Mouse (Mus musculus): ENCODE results near the gene Aarsd1. TPM values are rescaled to one million over a fixed set of nuclear protein-coding genes. Genes with fewer than 3 reads are reported as not detected.

Gene Aarsd1
- polyA plus RNA-seq, 1 experiment from 2014 or later: 45.4 TPM

DNA sequence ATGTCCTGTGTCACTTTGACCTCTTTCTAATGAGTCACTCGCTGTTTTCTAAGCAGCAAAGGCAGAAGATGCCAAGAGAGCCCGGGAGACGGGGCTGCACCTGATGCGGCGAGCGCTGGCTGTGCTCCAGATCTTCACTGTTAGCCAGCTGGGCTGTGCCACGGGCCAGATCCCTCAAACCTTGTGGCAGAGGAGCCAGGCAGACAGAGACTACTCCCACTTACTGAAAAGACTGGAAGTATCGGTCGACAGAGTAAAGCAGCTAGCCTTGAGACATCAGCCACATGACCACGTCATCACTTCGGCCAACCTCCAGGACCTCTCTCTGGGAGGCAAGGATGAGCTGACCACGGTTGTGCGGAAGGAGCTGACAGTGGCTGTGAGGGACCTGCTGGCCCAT, 16.0 kb upstream of the Aarsd1 start:
- no peak overlapping the region for H3K4me2 ChIP-seq (ENCODE audit: low read length)
- H3K4me1 ChIP-seq (ENCODE audit: control insufficient read depth in 2 of 2, insufficient read depth in 2 of 2, low read length in 2 of 2): no peaks in the 10 kb centered on the region
- WGBS: 86% methylated on average over 13 of the region's 13 CpGs
- H3K27me3 ChIP-seq (ENCODE audit: control insufficient read depth, insufficient read depth, low read length): no peaks in the 10 kb centered on the region
- no peak overlapping the region for H3K4me3 ChIP-seq (ENCODE audit: control insufficient read depth in 1 of 2, insufficient read depth in 1 of 2, low read depth in 1 of 2, low read length in 2 of 2)
- ATAC-seq (ENCODE audit: insufficient number of reproducible peaks, insufficient read depth, low FRiP score, low read depth): no peak
- no peak overlapping the region for H3K9ac ChIP-seq (ENCODE audit: low read length)
- no peak overlapping the region for H3K27ac ChIP-seq (replicated peaks in 1 of 2; ENCODE audit: control insufficient read depth in 1 of 2, insufficient read depth in 1 of 2, low read depth in 2 of 2, low read length in 2 of 2)
- no peaks in the 10 kb centered on the region for H3K9me3 ChIP-seq (ENCODE audit: control insufficient read depth, low read length)
- H3K36me3 ChIP-seq (ENCODE audit: control insufficient read depth, insufficient read depth, low read length): peaks cover 68% of the 10 kb centered on the region

DNA sequence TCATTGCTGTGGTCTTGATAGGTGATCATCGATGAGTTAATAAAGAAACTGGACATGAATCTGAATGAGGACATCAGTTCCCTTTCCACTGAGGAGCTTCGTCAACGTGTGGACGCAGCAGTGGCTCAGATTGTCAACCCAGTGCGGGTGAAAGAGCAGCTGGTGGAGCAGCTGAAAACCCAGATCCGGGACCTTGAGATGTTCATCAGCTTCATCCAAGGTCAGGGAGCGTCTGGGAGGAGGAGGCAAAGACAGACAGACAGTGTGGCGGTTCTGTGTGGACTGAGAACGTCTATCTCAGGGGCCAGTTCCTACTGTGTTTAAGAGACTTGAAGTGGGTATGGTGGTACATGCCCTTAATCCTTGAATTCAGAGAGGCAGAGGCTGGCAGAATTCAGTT, 13.9 kb upstream of the Aarsd1 start:
- H3K36me3 ChIP-seq (ENCODE audit: control insufficient read depth, insufficient read depth, low read length): peaks cover 71% of the 10 kb centered on the region

DNA sequence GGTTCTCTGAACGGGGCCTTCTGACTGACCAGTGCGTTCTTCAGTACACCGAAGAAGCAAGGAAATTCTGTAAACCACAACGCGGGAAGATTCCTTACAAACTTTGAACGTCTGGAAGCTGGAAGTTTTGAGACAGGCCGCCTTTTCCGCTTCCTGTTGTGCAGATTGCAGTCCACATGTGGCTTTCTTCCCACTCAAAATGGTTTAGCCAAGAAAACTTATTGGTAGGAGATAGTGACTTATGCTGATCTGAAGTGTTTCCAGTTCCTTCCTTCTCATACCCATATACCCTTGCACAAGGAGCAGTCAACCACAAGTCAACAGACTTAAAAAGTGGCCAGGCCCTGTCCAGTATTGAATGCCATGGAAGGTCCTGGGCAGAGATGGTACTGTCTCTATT, 8.8 kb upstream of the Aarsd1 start:
- WGBS: 53% methylated on average over 8 of the region's 8 CpGs
- Histone ChIP-seq H3K4me2 (ENCODE audit: low read length) (peak overlapping the region; percentile 91), H3K36me3 (ENCODE audit: control insufficient read depth, insufficient read depth, low read length) (peaks cover 33% of the 10 kb centered on the region), H3K9me3 (ENCODE audit: control insufficient read depth, low read length) (no peaks in the 10 kb centered on the region), H3K4me1 (ENCODE audit: control insufficient read depth in 2 of 2, insufficient read depth in 2 of 2, low read length in 2 of 2) (peaks cover 3 to 21% of the 10 kb centered on the region in 2 experiments), H3K4me3 (ENCODE audit: control insufficient read depth in 1 of 2, insufficient read depth in 1 of 2, low read depth in 1 of 2, low read length in 2 of 2) (peak overlapping the region; percentile 11 to 83; a peak in 3 of 4 replicates), H3K27me3 (ENCODE audit: control insufficient read depth, insufficient read depth, low read length) (no peaks in the 10 kb centered on the region), H3K9ac (ENCODE audit: low read length) (peak overlapping the region; percentile 87), H3K27ac (replicated peaks in 1 of 2; ENCODE audit: control insufficient read depth in 1 of 2, insufficient read depth in 1 of 2, low read depth in 2 of 2, low read length in 2 of 2) (no peak overlapping the region)
- ATAC-seq (ENCODE audit: insufficient number of reproducible peaks, insufficient read depth, low FRiP score, low read depth): no peak

More for the DNA sequence above, 13.9 kb upstream of the Aarsd1 start:
- Histone ChIP-seq H3K9me3 (ENCODE audit: control insufficient read depth, low read length) (no peaks in the 10 kb centered on the region), H3K27me3 (ENCODE audit: control insufficient read depth, insufficient read depth, low read length) (no peaks in the 10 kb centered on the region), H3K4me3 (ENCODE audit: control insufficient read depth in 1 of 2, insufficient read depth in 1 of 2, low read depth in 1 of 2, low read length in 2 of 2) (no peak overlapping the region), H3K4me2 (ENCODE audit: low read length) (no peak overlapping the region), H3K9ac (ENCODE audit: low read length) (no peak overlapping the region), H3K4me1 (ENCODE audit: control insufficient read depth in 2 of 2, insufficient read depth in 2 of 2, low read length in 2 of 2) (peaks cover 0 to 6% of the 10 kb centered on the region in 2 experiments; a peak in 2 of 4 replicates), H3K27ac (replicated peaks in 1 of 2; ENCODE audit: control insufficient read depth in 1 of 2, insufficient read depth in 1 of 2, low read depth in 2 of 2, low read length in 2 of 2) (no peak overlapping the region)
- ATAC-seq (ENCODE audit: insufficient number of reproducible peaks, insufficient read depth, low FRiP score, low read depth): no peak
- 87% methylated on average over 9 of the region's 9 CpGs for WGBS

DNA sequence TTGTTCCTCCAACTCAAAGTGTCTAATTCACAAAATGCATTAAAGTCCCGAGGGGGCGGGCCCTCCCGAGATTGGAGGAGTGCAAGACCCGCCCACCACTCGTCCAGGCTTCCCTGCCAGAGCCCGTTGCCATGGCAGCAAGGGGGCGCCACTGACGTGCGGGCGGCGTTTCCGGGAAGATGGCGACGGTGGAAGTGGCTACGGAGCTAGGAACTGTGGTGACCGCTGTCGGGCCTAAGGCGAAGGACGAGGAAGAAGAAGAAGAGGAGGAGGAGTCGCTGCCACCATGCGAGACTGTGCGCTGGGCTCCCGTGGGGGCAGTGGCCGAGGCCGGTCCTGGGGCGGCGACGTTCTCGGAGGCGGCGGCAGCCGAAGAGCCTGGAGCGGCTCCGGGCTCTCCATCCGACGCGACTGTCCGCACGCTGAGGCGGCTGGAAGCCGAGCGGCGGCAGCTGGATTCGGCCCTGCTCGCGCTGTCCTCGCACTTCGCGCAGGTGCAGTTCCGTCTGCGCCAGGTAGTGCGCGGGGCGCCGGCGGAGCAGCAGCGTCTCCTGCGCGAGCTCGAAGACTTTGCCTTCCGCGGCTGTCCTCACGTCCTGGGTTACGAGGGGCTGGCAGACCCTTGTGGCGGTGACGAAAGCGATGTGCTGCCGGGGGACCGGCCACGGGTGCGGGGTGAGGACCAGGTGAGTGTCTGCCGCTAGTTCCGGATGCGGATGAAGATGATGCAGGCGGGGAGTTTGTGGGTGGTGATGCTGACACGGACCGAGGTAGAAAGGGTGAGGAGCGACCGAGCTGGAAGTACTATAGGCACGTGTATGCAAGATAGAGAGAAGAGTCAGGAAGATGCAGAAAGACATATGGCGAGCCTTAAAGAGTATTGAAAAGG, 7.8 kb upstream of the Aarsd1 start, which contains the start of the genes Rundc1 and Ptges3l:
Gene Rundc1 (plus strand): TSS at position 161 of the 889 bp plus-strand sequence.
Gene Ptges3l (minus strand): TSS at position 409 of the 889 bp plus-strand sequence.
- Histone ChIP-seq H3K9ac (ENCODE audit: low read length) (peak within 1 kb of the TSS; percentile 87), H3K4me2 (ENCODE audit: low read length) (peak within 1 kb of the TSS; percentile 91), H3K36me3 (ENCODE audit: control insufficient read depth, insufficient read depth, low read length) (peaks cover 31% of the 10 kb centered on the region), H3K4me3 (ENCODE audit: control insufficient read depth in 1 of 2, insufficient read depth in 1 of 2, low read depth in 1 of 2, low read length in 2 of 2) (peak within 1 kb of the TSS; percentile 83 to 93), H3K4me1 (ENCODE audit: control insufficient read depth in 2 of 2, insufficient read depth in 2 of 2, low read length in 2 of 2) (peaks cover 3 to 21% of the 10 kb centered on the region in 2 experiments), H3K27me3 (ENCODE audit: control insufficient read depth, insufficient read depth, low read length) (no peaks in the 10 kb centered on the region), H3K9me3 (ENCODE audit: control insufficient read depth, low read length) (no peaks in the 10 kb centered on the region), H3K27ac (replicated peaks in 1 of 2; ENCODE audit: control insufficient read depth in 1 of 2, insufficient read depth in 1 of 2, low read depth in 2 of 2, low read length in 2 of 2) (peak within 1 kb of the TSS; percentile 95 to 96)
- WGBS: under 1% methylated on average over 80 of the region's 81 CpGs
- ATAC-seq (ENCODE audit: insufficient number of reproducible peaks, insufficient read depth, low FRiP score, low read depth): peak; percentile 88

DNA sequence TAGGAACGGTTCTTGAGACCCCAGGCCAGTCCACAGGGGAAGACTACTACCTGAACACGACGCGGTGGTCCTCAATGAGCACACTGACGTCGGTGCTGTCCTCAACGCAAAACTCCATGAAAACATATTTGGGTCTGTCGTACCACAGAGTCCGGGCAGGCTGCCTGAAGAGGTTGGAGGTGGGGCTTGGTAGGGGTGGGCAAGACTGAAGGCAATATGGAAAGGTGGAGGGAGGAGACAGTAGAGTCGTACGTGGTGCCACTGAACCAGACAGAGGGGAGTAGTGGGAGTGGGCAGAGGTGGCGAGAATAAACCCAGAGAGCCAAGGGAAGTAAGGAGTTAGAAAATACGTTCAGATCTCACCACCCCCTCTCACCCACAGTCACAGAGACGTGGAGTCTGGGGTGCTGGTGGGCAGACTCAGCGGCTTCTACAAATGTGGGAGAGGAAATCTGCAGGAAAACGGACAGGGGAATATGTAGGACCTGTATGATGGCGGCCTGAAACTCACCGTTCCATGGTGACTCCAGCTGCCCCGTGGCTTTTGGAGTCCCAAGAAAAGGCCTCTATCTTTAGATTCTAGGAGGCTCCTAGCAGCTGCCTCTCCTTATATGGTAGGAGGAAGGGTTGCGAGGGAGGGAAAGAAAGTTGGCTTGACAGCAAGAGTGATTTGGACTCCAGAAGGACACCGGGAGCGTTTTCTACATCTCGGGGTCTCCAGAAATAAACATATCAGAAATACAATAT, 6.9 kb upstream of the Aarsd1 start, which contains the start of gene Gm27029:
Gene Gm27029 (minus strand): TSS at position 692 of the 747 bp plus-strand sequence.
- under 1% methylated on average over 23 of the region's 23 CpGs for whole genome bisulfite sequencing
- peak; percentile 61; the same call in 1 of the 2 replicates for ATAC-seq (ENCODE audit: insufficient number of reproducible peaks, insufficient read depth, low FRiP score, low read depth)
- Histone ChIP-seq H3K4me1 (ENCODE audit: control insufficient read depth in 2 of 2, insufficient read depth in 2 of 2, low read length in 2 of 2) (peaks cover 3 to 21% of the 10 kb centered on the region in 2 experiments), H3K36me3 (ENCODE audit: control insufficient read depth, insufficient read depth, low read length) (peaks cover 27% of the 10 kb centered on the region), H3K9me3 (ENCODE audit: control insufficient read depth, low read length) (no peaks in the 10 kb centered on the region), H3K4me3 (ENCODE audit: control insufficient read depth in 1 of 2, insufficient read depth in 1 of 2, low read depth in 1 of 2, low read length in 2 of 2) (peak within 1 kb of the TSS; percentile 83 to 93), H3K4me2 (ENCODE audit: low read length) (peak within 1 kb of the TSS; percentile 91), H3K27me3 (ENCODE audit: control insufficient read depth, insufficient read depth, low read length) (no peaks in the 10 kb centered on the region), H3K27ac (replicated peaks in 1 of 2; ENCODE audit: control insufficient read depth in 1 of 2, insufficient read depth in 1 of 2, low read depth in 2 of 2, low read length in 2 of 2) (peak within 1 kb of the TSS; percentile 95 to 96), H3K9ac (ENCODE audit: low read length) (peak within 1 kb of the TSS; percentile 87)

DNA sequence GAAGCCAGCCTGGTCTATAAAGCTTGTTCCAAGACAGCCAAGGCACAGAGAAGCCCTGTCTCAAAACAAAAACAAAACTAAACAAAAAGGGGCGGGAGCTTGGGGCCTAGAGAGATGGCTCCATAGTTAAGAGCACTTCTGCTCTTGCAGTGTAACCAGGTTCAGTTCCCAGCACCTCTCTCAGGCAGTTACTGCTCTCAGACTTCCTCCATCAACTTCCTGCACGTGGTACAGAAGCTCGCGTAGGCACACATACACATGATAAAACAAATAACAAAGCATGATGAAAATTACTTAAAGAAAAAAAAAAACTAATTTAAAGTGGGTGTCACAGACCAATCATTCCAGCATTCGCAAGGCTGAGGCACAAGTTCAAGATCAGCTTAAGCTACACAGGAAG, 2.7 kb upstream of the Aarsd1 start:
- no peak overlapping the region for H3K27ac ChIP-seq (replicated peaks in 1 of 2; ENCODE audit: control insufficient read depth in 1 of 2, insufficient read depth in 1 of 2, low read depth in 2 of 2, low read length in 2 of 2)
- H3K4me1 ChIP-seq (ENCODE audit: control insufficient read depth in 2 of 2, insufficient read depth in 2 of 2, low read length in 2 of 2): peaks cover 0 to 14% of the 10 kb centered on the region in 2 experiments; a peak in 2 of 4 replicates
- H3K4me3 ChIP-seq (ENCODE audit: control insufficient read depth in 1 of 2, insufficient read depth in 1 of 2, low read depth in 1 of 2, low read length in 2 of 2): no peak overlapping the region
- H3K36me3 ChIP-seq (ENCODE audit: control insufficient read depth, insufficient read depth, low read length): peaks cover 21% of the 10 kb centered on the region
- WGBS: 86% methylated on average over 5 of the region's 5 CpGs
- H3K9me3 ChIP-seq (ENCODE audit: control insufficient read depth, low read length): no peaks in the 10 kb centered on the region
- no peak overlapping the region for H3K9ac ChIP-seq (ENCODE audit: low read length)
- no peaks in the 10 kb centered on the region for H3K27me3 ChIP-seq (ENCODE audit: control insufficient read depth, insufficient read depth, low read length)
- ATAC-seq (ENCODE audit: insufficient number of reproducible peaks, insufficient read depth, low FRiP score, low read depth): no peak
- H3K4me2 ChIP-seq (ENCODE audit: low read length): no peak overlapping the region

DNA sequence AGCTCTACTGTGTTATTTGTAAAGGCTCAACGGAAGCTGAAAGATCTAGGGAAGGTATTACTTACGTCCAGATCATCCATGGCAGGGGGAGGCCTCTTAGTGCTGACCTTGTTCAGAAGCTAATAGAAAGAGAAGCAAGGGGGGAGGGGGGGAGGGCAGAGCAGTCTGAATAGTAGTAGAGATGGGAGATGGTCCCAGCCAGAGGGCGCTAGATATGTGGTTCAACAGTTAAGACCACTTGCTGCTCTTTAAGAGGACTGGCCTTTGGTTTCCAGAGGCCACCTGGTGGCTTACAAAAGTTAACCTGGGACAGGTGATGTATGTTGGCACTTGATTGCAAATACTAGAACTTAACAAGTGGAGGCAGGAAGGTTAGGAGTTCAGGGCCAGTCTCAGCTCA, 2.2 kb upstream of the Aarsd1 start:
- H3K4me3 ChIP-seq (ENCODE audit: control insufficient read depth in 1 of 2, insufficient read depth in 1 of 2, low read depth in 1 of 2, low read length in 2 of 2): no peak overlapping the region
- peaks cover 0 to 14% of the 10 kb centered on the region in 2 experiments; a peak in 2 of 4 replicates for H3K4me1 ChIP-seq (ENCODE audit: control insufficient read depth in 2 of 2, insufficient read depth in 2 of 2, low read length in 2 of 2)
- no peak overlapping the region for H3K9ac ChIP-seq (ENCODE audit: low read length)
- WGBS: 36% methylated on average over 3 of the region's 3 CpGs
- H3K4me2 ChIP-seq (ENCODE audit: low read length): no peak overlapping the region
- no peaks in the 10 kb centered on the region for H3K9me3 ChIP-seq (ENCODE audit: control insufficient read depth, low read length)
- peaks cover 21% of the 10 kb centered on the region for H3K36me3 ChIP-seq (ENCODE audit: control insufficient read depth, insufficient read depth, low read length)
- no peaks in the 10 kb centered on the region for H3K27me3 ChIP-seq (ENCODE audit: control insufficient read depth, insufficient read depth, low read length)
- H3K27ac ChIP-seq (replicated peaks in 1 of 2; ENCODE audit: control insufficient read depth in 1 of 2, insufficient read depth in 1 of 2, low read depth in 2 of 2, low read length in 2 of 2): no peak overlapping the region
- no peak for ATAC-seq (ENCODE audit: insufficient number of reproducible peaks, insufficient read depth, low FRiP score, low read depth)

All from heart, embryonic 14.5 days (tissue).